Mouse (Mus musculus): Measurements from ENCODE around the gene Btbd35f8. TPM values are rescaled to one million over a fixed set of nuclear protein-coding genes. Genes with fewer than 3 reads are reported as not detected.

Btbd35f8 gene
- polyA plus RNA-seq (2017; shearing (Covaris generic)): not detected

GRCm38 (mm10) chrX:34450224-34450623 lies at the start of gene Btbd35f8:
Gene Btbd35f8 (plus strand): TSS chrX:34450524.

Other genes with a start within 250 kb of the Btbd35f8 start
- not detected for gene Spin2g, start 211.8 kb upstream of the Btbd35f8 start, polyA plus RNA-seq (2017; shearing (Covaris generic))

All from naive thymus-derived CD4-positive, alpha-beta T cell, adult 5 months (primary cell).